Mouse (Mus musculus) olfactory bulb, adult 2 months (tissue): Measurements from ENCODE around the gene Nlrp3. TPM values are rescaled to one million over a fixed set of nuclear protein-coding genes. Genes with fewer than 3 reads are reported as not detected.

Source experiments
- H3K27ac ChIP-seq: fragments of 200-500 bp; 2 replicates; pipeline ENCODE4 v1.5.1; 2012; ENCODE audit warnings: low read depth, low read length; ENCODE audit not compliant: insufficient read depth
- H3K4me1 ChIP-seq: fragments of 200-500 bp; 2 replicates; pipeline ENCODE4 v1.6.1; 2012; ENCODE audit warnings: low read length; ENCODE audit not compliant: control insufficient read depth, insufficient read depth
- H3K4me3 ChIP-seq: fragments of 200-500 bp; 2 replicates; pipeline ENCODE4 v1.5.1; 2012; ENCODE audit warnings: mild to moderate bottlenecking, low read depth, low read length, moderate library complexity; ENCODE audit not compliant: insufficient read depth
- CTCF ChIP-seq: fragments of 200-500 bp; IDR thresholded peaks from 2 replicates; pipeline ENCODE4 v1.5.1; 2012; ENCODE audit warnings: low read depth, mild to moderate bottlenecking, low read length, moderate library complexity; ENCODE audit not compliant: insufficient read depth
- POLR2A ChIP-seq: fragments of 200-500 bp; IDR thresholded peaks from 2 replicates; pipeline ENCODE4 v1.6.1; 2012; ENCODE audit warnings: mild to moderate bottlenecking, low read depth, low read length, moderate library complexity; ENCODE audit not compliant: insufficient read depth
- WGBS: fragments of 180-500 bp; shearing (Covaris S2); methylation state at CpG from one replicate; pipeline ENCODE4 v1.1.7; 2018; 5-methylcytosine and 5-hydroxymethylcytosine counted together
- polyA plus RNA-seq: library from polyadenylated mRNA; stranded (reverse); fragments of >200 nt; gene quantifications from 2 replicates; pipeline ENCODE4 v1.2.4, GENCODE M21; 2012; ENCODE audit warnings: low replicate concordance; ENCODE audit not compliant: missing spikeins, insufficient read depth, insufficient read length

Nlrp3 gene
- polyA plus RNA-seq, 1 experiment = not detected

DNA sequence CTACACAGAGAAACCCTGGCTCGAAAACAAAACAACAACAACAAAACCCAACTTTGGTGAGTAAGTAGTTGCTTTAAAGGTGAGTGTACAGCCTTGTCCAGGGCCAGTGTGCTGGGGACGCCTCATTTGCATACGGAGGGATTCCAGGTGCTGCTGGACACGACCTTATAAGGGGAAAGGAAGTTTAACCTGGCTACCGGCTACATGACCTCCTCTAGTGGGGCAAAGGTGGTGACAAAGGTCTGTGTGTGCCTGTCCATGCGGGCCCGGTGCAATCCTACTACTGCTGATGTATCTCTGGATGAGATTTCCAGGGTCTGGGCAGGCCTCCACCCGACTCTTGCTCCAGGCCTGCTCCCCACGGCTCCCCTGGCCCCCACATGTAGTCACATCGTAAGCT lies 28.6 kb upstream of the Nlrp3 start:
- TF ChIP-seq POLR2A (no peak), CTCF (no peak)
- no peak overlapping the region for H3K4me3 ChIP-seq
- WGBS = 92% methylated on average over 10 of the region's 10 CpGs
- no peaks in the 10 kb centered on the region for H3K4me1 ChIP-seq
- no peak overlapping the region for H3K27ac ChIP-seq

DNA sequence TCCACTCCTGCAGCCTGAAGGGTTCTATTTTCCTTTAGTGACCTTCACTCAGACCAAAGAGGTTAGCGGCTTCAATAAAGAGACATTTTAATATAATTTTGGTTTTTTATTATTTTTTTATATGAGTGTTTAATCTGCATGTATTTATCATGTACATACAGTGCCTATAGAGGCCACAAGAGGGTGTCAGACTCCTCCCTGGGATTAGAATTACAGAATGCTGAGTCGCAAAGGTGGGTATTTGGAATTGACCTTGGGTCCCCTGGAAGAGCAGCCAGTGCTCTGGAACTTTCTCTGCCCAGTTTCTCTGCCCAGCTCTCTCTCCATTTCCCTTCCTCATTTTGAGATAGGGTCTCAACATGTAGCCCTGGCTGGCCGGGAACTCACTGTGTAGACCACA lies 27.8 kb upstream of the Nlrp3 start:
- Histone ChIP-seq H3K27ac (no peak overlapping the region), H3K4me3 (no peak overlapping the region), H3K4me1 (no peaks in the 10 kb centered on the region)
- WGBS = 84% methylated on average over 3 of the region's 3 CpGs
- TF ChIP-seq CTCF (no peak), POLR2A (no peak)

DNA sequence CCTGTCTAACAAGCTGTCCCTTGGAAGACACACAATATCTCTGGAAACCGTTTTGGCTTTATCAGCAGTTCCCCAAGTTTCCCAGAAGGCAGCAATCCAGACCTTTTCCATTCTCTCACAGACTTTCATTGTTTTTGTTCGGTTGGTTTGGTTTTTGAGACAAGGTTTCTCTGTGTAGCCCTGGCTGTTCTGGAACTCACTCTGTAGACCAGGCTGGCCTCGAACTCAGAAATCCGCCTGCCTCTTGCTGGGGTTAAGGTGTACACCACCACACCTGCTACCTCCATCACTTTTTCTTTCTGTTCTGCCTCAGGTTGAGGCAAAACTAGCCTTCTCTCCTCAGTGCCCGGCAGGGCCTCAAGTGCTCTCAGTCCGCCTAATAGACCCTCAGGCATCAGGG lies 27.0 kb upstream of the Nlrp3 start:
- no peak for TF ChIP-seq POLR2A
- no peak for TF ChIP-seq CTCF
- no peaks in the 10 kb centered on the region for H3K4me1 ChIP-seq
- H3K4me3 ChIP-seq = no peak overlapping the region
- H3K27ac ChIP-seq = no peak overlapping the region
- 51% methylated on average over 6 of the region's 6 CpGs for WGBS

DNA sequence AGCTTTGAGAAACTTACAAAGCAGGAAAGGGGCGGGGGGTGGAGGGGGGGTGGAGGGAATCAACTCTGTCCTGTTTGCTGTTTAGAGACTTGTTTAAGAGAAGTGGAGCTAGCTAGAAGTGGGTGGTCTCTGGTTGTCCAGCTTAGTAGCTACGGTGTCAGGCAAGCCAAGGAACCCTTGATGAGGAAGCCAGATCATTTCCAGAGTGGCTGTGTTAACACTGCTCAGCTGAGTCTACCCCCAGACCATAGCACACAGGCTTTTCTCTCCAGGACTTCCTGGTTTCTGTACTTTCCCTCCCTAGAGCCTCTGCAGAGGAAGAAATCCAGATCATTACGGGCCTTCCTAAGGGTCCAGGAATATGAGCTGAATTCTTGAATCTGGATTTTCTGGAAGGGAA lies 26.6 kb upstream of the Nlrp3 start:
- H3K27ac ChIP-seq = no peak overlapping the region
- H3K4me1 ChIP-seq = no peaks in the 10 kb centered on the region
- no peak for TF ChIP-seq CTCF
- TF ChIP-seq POLR2A = no peak
- WGBS = 67% methylated on average over 3 of the region's 3 CpGs
- no peak overlapping the region for H3K4me3 ChIP-seq

DNA sequence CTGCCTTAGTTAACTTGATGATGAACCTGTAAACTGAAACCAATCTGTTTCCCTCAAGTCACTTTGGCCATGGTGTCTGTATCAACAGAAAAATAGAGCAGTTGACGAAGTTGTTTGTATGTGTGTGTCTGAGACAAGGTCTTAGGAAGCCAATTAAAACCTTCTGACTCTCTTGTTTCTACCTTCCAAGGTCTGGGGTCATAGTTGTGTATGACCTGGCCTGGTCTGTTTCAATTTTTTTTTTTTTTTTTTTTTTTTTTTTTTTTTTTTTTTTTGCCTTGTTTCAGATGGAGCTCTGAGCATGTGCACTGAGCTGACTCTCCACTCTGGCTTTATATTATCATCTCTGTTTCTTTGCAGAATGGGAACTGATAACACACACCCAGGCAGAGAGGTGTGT lies 23.9 kb upstream of the Nlrp3 start:
- WGBS = 100% methylated on average over 1 of the region's 1 CpGs
- TF ChIP-seq POLR2A (no peak), CTCF (no peak)

DNA sequence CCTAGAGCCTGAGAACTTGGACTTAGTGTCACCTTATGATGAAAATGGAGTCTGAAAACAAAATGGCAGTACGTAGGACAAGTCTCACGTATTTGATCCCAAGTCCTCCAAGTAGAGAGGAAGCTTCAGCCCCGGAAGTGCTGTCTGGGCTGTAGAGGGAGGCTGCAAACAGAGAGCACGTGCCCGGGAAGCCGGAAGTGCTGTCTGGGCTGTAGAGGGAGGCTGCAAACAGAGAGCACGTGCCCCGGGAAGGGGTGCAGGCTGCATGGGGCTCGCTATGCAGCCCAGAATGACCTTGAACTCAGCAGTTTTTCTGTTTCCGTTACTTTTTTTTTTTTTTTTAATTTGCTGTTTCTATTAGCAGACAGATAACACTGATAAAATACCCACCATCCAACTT lies 23.1 kb upstream of the Nlrp3 start:
- TF ChIP-seq POLR2A (no peak), CTCF (no peak)
- no peaks in the 10 kb centered on the region for H3K4me1 ChIP-seq
- no peak overlapping the region for H3K27ac ChIP-seq
- 57% methylated on average over 10 of the region's 10 CpGs for WGBS
- H3K4me3 ChIP-seq = no peak overlapping the region

More for the DNA sequence above, 23.9 kb upstream of the Nlrp3 start:
- Histone ChIP-seq H3K27ac (no peak overlapping the region), H3K4me1 (no peaks in the 10 kb centered on the region), H3K4me3 (no peak overlapping the region)

DNA sequence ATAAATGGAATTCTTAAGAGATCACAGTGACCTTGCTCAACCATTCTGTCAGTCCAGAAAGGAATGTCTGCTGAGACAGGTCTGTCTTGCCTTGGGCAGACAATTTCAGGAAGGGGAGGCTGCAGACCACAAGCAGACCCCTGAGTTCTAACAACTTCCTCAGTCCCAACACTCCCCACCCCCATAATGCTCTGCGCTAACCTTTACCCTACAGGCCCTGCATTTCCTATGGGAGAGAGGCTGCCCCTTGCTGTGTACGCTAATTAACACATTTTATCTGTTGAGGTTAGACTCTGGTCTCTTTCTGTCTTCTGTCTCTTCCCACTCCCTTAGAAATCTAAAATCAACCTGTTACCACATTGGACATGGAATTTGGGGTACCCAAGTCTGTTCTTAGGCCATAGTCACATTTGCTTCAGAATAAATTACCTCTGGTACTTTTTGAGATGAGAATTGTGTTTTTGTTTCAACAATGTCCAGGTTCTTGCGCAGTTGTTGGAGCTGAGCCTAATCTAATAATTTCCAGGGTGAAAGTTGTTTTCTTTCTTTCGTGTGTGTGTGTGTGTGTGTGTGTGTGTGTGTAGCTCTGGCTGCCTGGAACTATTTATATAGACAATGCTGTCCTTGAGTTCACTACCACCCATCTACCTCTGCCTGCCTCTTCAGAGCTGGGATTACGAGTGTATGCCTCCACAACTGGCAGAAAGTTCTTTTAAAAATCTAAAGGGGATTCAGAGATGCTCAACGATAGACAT lies 21.4 kb upstream of the Nlrp3 start:
- no peaks in the 10 kb centered on the region for H3K4me1 ChIP-seq
- no peak overlapping the region for H3K4me3 ChIP-seq
- TF ChIP-seq CTCF = no peak
- TF ChIP-seq POLR2A = no peak
- WGBS = 72% methylated on average over 6 of the region's 6 CpGs
- no peak overlapping the region for H3K27ac ChIP-seq

DNA sequence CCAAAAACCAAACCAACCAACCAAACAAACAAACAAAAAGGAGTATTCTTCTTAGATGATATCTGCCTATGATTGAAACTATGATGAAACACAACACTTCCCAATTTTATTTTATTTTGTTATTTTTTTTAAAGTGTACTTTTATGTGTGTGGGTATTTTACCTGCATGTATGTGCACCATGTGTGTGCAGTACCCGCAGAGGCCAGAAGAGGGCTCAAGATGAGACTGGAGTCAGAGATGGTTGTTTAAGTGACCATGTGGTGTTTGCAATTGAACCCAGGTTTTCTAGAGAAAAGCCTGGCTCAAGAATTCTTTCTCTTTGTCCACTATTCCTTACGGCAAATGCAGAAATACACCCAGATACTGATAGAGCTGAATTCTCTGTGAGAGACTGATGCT lies 17.2 kb upstream of the Nlrp3 start:
- H3K4me1 ChIP-seq = no peaks in the 10 kb centered on the region
- 97% methylated on average over 2 of the region's 2 CpGs for WGBS
- H3K27ac ChIP-seq = no peak overlapping the region
- TF ChIP-seq CTCF = no peak
- TF ChIP-seq POLR2A = no peak
- H3K4me3 ChIP-seq = no peak overlapping the region

DNA sequence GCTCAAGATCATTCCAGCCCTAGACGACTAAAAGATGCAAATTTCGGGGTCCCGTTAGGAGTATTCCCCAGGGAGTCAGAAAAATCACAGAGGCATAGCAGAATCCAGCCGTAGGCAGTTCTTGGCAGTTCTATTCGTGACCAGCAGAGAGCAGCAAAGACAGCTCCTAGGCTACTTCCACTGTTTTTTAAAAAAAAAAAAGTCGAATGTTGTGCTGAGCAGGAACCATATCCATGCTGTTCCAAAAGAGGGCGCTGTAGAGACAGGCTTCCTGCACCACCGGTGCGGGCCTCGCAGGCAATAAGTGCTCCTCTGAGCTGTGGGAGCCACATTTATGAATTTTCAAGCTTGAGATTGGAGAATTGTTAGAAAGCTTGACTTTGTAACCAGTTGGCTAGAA lies 16.1 kb upstream of the Nlrp3 start:
- Histone ChIP-seq H3K4me3 (no peak overlapping the region), H3K27ac (no peak overlapping the region), H3K4me1 (no peaks in the 10 kb centered on the region)
- TF ChIP-seq POLR2A = no peak
- peak; percentile 84 for TF ChIP-seq CTCF
- WGBS = 2% methylated on average over 10 of the region's 10 CpGs

DNA sequence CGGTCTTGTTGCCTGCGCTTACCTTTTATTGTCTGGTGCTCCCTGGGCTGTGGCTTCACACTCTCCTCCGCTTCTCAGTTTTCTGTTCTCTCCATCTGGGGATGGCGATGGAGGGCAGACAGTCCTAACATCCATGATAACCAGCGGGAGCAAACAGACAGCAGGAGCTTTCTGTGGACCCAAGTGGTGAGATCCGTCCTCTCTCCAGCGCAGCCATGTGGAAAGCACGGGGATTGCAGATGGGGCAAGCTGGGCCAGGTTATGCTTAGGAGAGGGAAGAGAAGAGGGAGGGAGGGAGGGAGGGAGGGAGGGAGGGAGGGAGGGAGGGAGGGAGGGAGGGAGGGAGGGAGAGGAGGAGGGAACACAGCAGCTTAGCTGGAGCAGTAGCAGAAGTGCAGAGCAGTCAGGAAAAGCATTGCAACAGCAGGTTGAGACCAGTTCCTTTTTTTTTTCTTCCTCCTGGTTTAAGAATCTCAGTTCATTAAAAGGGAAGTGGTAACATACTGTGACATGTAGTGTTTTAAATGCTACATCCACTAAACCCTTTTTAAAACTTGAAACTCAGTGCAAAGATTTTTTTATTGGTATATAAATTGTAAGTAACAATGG lies 14.8 kb upstream of the Nlrp3 start, which contains the start of gene Zkscan17:
Zkscan17 (minus strand) TSS at position 280 of the 609 bp plus-strand sequence.
- TF ChIP-seq POLR2A = no peak
- TF ChIP-seq CTCF = no peak
- Histone ChIP-seq H3K4me1 (no peaks in the 10 kb centered on the region), H3K27ac (no peak within 1 kb of the TSS), H3K4me3 (no peak within 1 kb of the TSS)
- 59% methylated on average over 8 of the region's 8 CpGs for WGBS
